Mouse (Mus musculus): Measurements from ENCODE around the gene Nisch. TPM values are rescaled to one million over a fixed set of nuclear protein-coding genes. Genes with fewer than 3 reads are reported as not detected.

Nisch gene
- total and polyA plus RNA-seq, 2 experiments, result 66.7 to 152 TPM

DNA sequence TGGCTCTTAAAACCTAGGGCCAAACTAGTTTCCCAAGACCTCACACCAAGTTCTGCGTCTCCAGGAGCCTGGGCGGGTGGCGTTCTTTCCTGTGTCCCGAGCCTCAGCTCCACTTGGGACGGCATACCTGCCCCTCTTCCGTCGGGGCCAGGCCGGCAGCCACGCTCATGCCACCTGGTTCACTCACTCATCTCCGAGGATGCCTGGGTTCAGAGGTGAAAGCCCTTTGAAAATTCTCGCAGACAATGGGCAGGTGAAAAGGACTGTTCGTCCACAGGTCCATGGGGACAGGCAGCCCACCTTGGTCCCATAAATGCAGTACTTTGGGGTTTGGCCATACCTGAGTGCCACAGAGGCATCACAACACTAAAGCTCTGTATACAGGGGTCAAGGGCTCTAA, 32.6 kb downstream of the Nisch start:
- peaks cover 47% of the 10 kb centered on the region for H3K36me3 ChIP-seq (ENCODE audit: control insufficient read depth, insufficient read depth, low read length)
- peaks cover 22% of the 10 kb centered on the region for H3K4me1 ChIP-seq (ENCODE audit: control insufficient read depth, insufficient read depth, low read length)
- H3K27me3 ChIP-seq (ENCODE audit: control insufficient read depth, insufficient read depth, low read length), result no peaks in the 10 kb centered on the region
- H3K79me2 ChIP-seq (ENCODE audit: control insufficient read depth, insufficient read depth, low read length), result no peaks in the 10 kb centered on the region
- H3K4me3 ChIP-seq (ENCODE audit: insufficient read depth, low read depth, low read length), result no peak overlapping the region
- no peak for DNase-seq (ENCODE audit: extremely low read depth, low read depth, low spot score)
- 80% methylated on average over 12 of the region's 12 CpGs for WGBS
- no peak for TF ChIP-seq POLR2A (IDR thresholded peaks at IDR 0.05; ENCODE audit: extremely low read depth, insufficient read depth, low read length)
- TF ChIP-seq CTCF (IDR thresholded peaks at IDR 0.05; ENCODE audit: low read depth, low read length), result no peak
- H3K27ac ChIP-seq (replicated peaks; ENCODE audit: insufficient read depth, low read depth, low read length), result 0 out of 2 replicates have a peak overlapping the region, but pooled peaks have one; percentile 9
- no peak overlapping the region for H3K9ac ChIP-seq (ENCODE audit: low read depth, low read length)

DNA sequence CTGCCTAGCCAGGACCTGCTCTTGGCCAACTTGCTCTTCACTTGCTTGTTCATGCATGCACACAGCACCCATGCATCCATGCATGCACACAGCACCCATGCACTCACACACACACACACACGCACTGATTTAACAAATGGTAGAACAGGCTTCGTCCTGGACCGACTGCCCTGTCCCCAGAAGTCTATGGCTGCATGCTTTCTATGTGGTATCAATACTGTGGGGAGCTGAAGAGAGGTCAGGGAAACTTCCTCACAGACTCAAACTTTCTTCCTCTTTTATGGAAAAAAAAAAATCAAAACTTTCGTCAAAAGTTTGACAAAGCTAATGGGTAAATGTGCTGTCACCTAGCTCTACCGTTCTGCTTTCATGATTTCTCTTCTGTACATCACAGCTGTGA, 33.2 kb downstream of the Nisch start:
- Histone ChIP-seq H3K4me1 (ENCODE audit: control insufficient read depth, insufficient read depth, low read length) (peaks cover 22% of the 10 kb centered on the region), H3K4me3 (ENCODE audit: insufficient read depth, low read depth, low read length) (no peak overlapping the region), H3K79me2 (ENCODE audit: control insufficient read depth, insufficient read depth, low read length) (no peaks in the 10 kb centered on the region), H3K36me3 (ENCODE audit: control insufficient read depth, insufficient read depth, low read length) (peaks cover 46% of the 10 kb centered on the region), H3K9ac (ENCODE audit: low read depth, low read length) (0 out of 2 replicates have a peak overlapping the region, but pooled peaks have one; percentile 3), H3K27me3 (ENCODE audit: control insufficient read depth, insufficient read depth, low read length) (no peaks in the 10 kb centered on the region), H3K27ac (replicated peaks; ENCODE audit: insufficient read depth, low read depth, low read length) (peak overlapping the region; percentile 49)
- DNase-seq (ENCODE audit: extremely low read depth, low read depth, low spot score), result no peak
- 47% methylated on average over 5 of the region's 5 CpGs for WGBS
- no peak for TF ChIP-seq POLR2A (IDR thresholded peaks at IDR 0.05; ENCODE audit: extremely low read depth, insufficient read depth, low read length)
- no peak for TF ChIP-seq CTCF (IDR thresholded peaks at IDR 0.05; ENCODE audit: low read depth, low read length)

DNA sequence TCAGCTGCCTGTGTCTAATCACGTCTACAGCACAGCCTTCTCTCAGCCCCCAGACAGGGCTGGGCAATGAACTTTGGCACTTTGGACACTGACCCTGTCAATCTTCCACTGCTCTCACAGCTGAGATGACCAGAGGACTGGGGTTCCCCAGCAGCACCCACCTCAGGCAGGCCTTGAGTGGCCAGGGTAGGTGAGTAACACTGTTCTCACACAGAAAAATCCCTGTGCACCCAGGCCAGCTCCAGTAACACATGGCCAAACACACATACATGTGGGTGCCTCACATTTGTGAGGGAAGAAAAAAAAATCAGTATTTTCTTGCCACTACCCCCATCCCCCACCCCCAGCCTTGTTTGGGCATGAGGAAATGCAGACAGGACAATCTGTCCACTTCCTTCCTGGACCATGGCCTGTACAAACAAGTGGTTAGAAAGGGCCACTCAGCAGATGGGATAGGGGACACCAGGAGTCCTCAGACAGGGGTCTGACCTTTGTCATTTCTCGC, 33.9 kb downstream of the Nisch start:
- 4% methylated on average over 2 of the region's 2 CpGs for WGBS
- Histone ChIP-seq H3K9ac (ENCODE audit: low read depth, low read length) (no peak overlapping the region), H3K27ac (replicated peaks; ENCODE audit: insufficient read depth, low read depth, low read length) (peak overlapping the region; percentile 49), H3K79me2 (ENCODE audit: control insufficient read depth, insufficient read depth, low read length) (no peaks in the 10 kb centered on the region), H3K27me3 (ENCODE audit: control insufficient read depth, insufficient read depth, low read length) (no peaks in the 10 kb centered on the region), H3K4me1 (ENCODE audit: control insufficient read depth, insufficient read depth, low read length) (peaks cover 22% of the 10 kb centered on the region), H3K4me3 (ENCODE audit: insufficient read depth, low read depth, low read length) (no peak overlapping the region), H3K36me3 (ENCODE audit: control insufficient read depth, insufficient read depth, low read length) (peaks cover 44% of the 10 kb centered on the region)
- DNase-seq (ENCODE audit: extremely low read depth, low read depth, low spot score), result peak; percentile 72
- TF ChIP-seq CTCF (IDR thresholded peaks at IDR 0.05; ENCODE audit: low read depth, low read length) (no peak), POLR2A (IDR thresholded peaks at IDR 0.05; ENCODE audit: extremely low read depth, insufficient read depth, low read length) (no peak)

DNA sequence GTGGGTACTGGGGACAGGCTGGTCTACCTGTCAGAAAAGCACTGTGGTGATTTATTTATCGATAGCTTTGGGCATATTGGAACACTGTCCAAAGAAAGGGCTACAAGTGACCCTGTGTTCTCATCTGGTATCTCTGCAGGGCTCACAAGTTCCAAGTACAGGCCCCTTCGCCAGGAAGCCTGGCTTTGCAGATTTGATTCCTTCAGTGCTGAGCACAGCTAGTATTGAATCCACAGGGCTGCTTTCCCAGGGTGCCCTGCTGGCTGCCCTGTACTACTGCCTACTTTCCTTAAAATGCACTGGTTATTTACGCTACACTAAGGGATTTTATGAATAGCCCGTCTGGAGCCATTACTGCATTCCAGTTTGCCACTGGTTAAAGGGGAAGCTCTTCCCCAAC, 35.2 kb downstream of the Nisch start:
- DNase-seq (ENCODE audit: extremely low read depth, low read depth, low spot score), result no peak
- 62% methylated on average over 4 of the region's 4 CpGs for WGBS
- Histone ChIP-seq H3K27ac (replicated peaks; ENCODE audit: insufficient read depth, low read depth, low read length) (peak overlapping the region; percentile 49), H3K4me1 (ENCODE audit: control insufficient read depth, insufficient read depth, low read length) (peaks cover 22% of the 10 kb centered on the region), H3K79me2 (ENCODE audit: control insufficient read depth, insufficient read depth, low read length) (no peaks in the 10 kb centered on the region), H3K36me3 (ENCODE audit: control insufficient read depth, insufficient read depth, low read length) (peaks cover 34% of the 10 kb centered on the region), H3K27me3 (ENCODE audit: control insufficient read depth, insufficient read depth, low read length) (no peaks in the 10 kb centered on the region), H3K4me3 (ENCODE audit: insufficient read depth, low read depth, low read length) (no peak overlapping the region), H3K9ac (ENCODE audit: low read depth, low read length) (no peak overlapping the region)
- TF ChIP-seq POLR2A (IDR thresholded peaks at IDR 0.05; ENCODE audit: extremely low read depth, insufficient read depth, low read length), result no peak
- TF ChIP-seq CTCF (IDR thresholded peaks at IDR 0.05; ENCODE audit: low read depth, low read length), result no peak

DNA sequence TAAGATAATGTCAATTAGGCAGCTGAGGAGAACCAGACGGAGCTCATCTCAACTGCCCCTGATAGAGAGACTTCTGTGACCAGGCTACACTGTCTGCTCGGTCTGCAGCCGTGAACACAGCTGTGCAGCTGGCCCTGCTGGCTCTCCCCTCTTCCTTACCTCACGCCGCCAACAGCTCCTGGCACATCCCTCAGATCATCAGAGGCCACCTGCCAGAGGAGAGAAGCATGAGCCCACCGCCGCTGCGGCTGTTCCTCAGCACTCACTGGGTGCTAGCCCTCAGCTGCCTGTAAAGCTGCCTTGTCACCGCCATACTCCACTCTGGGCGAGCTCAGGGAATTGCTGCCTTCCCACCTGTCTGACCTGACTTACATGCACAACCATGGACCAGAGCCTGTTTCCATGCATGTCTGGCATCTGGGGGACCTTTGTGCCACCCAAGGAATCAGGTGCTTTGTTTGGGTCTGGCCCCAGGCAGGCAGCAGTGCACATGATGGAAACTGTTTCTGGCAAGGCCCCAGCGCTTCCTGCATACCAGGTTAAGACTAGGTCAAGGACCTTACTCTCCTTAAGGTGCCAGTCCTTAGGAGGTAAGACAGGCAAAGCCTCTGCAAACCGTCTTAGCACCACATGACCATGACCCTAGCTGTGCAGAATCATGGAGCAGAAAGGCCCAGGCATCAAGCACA, 36.9 kb downstream of the Nisch start:
- no peak overlapping the region for H3K27ac ChIP-seq (replicated peaks; ENCODE audit: insufficient read depth, low read depth, low read length)
- no peak overlapping the region for H3K9ac ChIP-seq (ENCODE audit: low read depth, low read length)
- no peaks in the 10 kb centered on the region for H3K27me3 ChIP-seq (ENCODE audit: control insufficient read depth, insufficient read depth, low read length)
- H3K36me3 ChIP-seq (ENCODE audit: control insufficient read depth, insufficient read depth, low read length), result peaks cover 32% of the 10 kb centered on the region
- H3K79me2 ChIP-seq (ENCODE audit: control insufficient read depth, insufficient read depth, low read length), result no peaks in the 10 kb centered on the region
- WGBS, result 89% methylated on average over 12 of the region's 12 CpGs
- H3K4me3 ChIP-seq (ENCODE audit: insufficient read depth, low read depth, low read length), result no peak overlapping the region
- no peak for DNase-seq (ENCODE audit: extremely low read depth, low read depth, low spot score)
- 0 out of 2 replicates have a peak, but pooled peaks have one; percentile 2 for TF ChIP-seq POLR2A (IDR thresholded peaks at IDR 0.05; ENCODE audit: extremely low read depth, insufficient read depth, low read length)
- TF ChIP-seq CTCF (IDR thresholded peaks at IDR 0.05; ENCODE audit: low read depth, low read length), result no peak
- H3K4me1 ChIP-seq (ENCODE audit: control insufficient read depth, insufficient read depth, low read length), result peaks cover 22% of the 10 kb centered on the region

DNA sequence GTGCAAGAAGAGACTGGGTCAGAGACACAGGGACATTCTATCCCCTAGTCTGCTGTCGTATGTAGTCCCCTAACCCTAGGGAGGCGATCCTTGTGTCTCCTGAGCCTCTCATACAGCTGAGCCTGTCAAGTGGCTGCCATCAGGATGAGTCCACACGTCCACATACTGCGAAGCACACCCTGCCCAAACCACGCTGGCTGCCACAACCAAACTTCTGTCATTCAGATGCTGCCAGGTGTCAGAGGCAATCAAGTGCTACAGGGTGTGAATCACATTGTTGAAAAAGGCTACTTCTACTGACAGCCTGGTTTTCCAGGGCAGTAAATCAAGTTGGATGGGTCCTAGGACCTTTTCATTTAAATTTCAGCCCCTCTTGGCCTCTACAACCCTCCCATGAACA, 39.0 kb downstream of the Nisch start:
- Histone ChIP-seq H3K79me2 (ENCODE audit: control insufficient read depth, insufficient read depth, low read length) (no peaks in the 10 kb centered on the region), H3K4me3 (ENCODE audit: insufficient read depth, low read depth, low read length) (no peak overlapping the region), H3K9ac (ENCODE audit: low read depth, low read length) (no peak overlapping the region), H3K27me3 (ENCODE audit: control insufficient read depth, insufficient read depth, low read length) (no peaks in the 10 kb centered on the region), H3K36me3 (ENCODE audit: control insufficient read depth, insufficient read depth, low read length) (peaks cover 35% of the 10 kb centered on the region), H3K27ac (replicated peaks; ENCODE audit: insufficient read depth, low read depth, low read length) (no peak overlapping the region), H3K4me1 (ENCODE audit: control insufficient read depth, insufficient read depth, low read length) (peaks cover 5% of the 10 kb centered on the region)
- 93% methylated on average over 5 of the region's 5 CpGs for WGBS
- DNase-seq (ENCODE audit: extremely low read depth, low read depth, low spot score), result no peak
- no peak for TF ChIP-seq POLR2A (IDR thresholded peaks at IDR 0.05; ENCODE audit: extremely low read depth, insufficient read depth, low read length)
- TF ChIP-seq CTCF (IDR thresholded peaks at IDR 0.05; ENCODE audit: low read depth, low read length), result no peak

Measured in liver, adult 2 months (tissue).